Mouse (Mus musculus) testis, adult 2 months (tissue): ENCODE data around the gene Ctxn2.

Experiments used
- CTCF ChIP-seq: fragments of 200-500 bp; IDR thresholded peaks from 2 replicates; pipeline ENCODE4 v1.5.1; 2012; ENCODE audit warnings: low read depth, mild to moderate bottlenecking, inconsistent platforms, low read length, moderate library complexity; ENCODE audit not compliant: control insufficient read depth, insufficient read depth, insufficient replicate concordance
- POLR2A ChIP-seq: fragments of 200-500 bp; IDR thresholded peaks from 2 replicates; pipeline ENCODE4 v1.6.1; 2012; ENCODE audit warnings: low read depth, mild to moderate bottlenecking, inconsistent platforms, low read length, moderate library complexity; ENCODE audit not compliant: control insufficient read depth

DNA sequence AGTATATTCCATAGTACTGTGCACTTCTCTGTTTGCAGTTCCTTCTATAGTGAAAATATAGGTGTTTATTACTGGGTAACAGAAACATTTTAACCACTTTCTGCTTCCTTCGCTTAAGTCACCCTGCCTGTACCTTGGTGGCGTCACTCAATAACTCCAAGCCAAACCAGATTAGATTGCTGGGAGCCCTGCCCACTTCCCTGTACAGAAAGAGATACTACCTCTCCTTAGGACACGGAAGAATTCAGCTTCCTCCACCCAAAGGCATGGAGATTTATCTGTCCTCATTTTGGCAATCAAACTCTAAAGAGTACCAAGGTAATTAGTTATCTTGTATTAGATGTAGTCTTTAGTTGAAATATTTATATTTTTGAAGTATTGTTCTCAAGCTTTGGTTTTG lies 9.7 kb upstream of the Ctxn2 start:
- TF ChIP-seq CTCF (no peak), POLR2A (no peak)
